Mouse (Mus musculus): ENCODE results near the gene Slc46a2. TPM values are rescaled to one million over a fixed set of nuclear protein-coding genes. Genes with fewer than 3 reads are reported as not detected.
A peak's percentile ranks its signal among the peaks of the same experiment; 100 is the strongest.

Gene Slc46a2
- polyA plus RNA-seq, 1 experiment from 2014 or later = not detected

GRCm38 (mm10) chr4:59908785-59909184, 6.1 kb downstream of the Slc46a2 start:
- Histone ChIP-seq H3K9me3 (ENCODE audit: low read length) (no peaks in the 10 kb centered on the region), H3K4me3 (ENCODE audit: low read length) (no peak overlapping the region), H3K27me3 (ENCODE audit: insufficient read depth, low read length) (peaks cover 5% of the 10 kb centered on the region; the same call in 1 of the 2 replicates), H3K9ac (replicated peaks; ENCODE audit: low read length) (no peak overlapping the region), H3K27ac (ENCODE audit: low read length) (no peak overlapping the region), H3K4me2 (replicated peaks; ENCODE audit: low read depth, low read length) (no peak overlapping the region), H3K4me1 (ENCODE audit: insufficient read depth, low read length) (0 out of 2 replicates have a peak, but pooled peaks cover 3% of the 10 kb centered on the region), H3K36me3 (ENCODE audit: insufficient read depth, low read length) (no peaks in the 10 kb centered on the region)
- ATAC-seq (ENCODE audit: low FRiP score, low TSS enrichment) = no peak
- WGBS = 91% methylated on average over 2 of the region's 2 CpGs

DNA sequence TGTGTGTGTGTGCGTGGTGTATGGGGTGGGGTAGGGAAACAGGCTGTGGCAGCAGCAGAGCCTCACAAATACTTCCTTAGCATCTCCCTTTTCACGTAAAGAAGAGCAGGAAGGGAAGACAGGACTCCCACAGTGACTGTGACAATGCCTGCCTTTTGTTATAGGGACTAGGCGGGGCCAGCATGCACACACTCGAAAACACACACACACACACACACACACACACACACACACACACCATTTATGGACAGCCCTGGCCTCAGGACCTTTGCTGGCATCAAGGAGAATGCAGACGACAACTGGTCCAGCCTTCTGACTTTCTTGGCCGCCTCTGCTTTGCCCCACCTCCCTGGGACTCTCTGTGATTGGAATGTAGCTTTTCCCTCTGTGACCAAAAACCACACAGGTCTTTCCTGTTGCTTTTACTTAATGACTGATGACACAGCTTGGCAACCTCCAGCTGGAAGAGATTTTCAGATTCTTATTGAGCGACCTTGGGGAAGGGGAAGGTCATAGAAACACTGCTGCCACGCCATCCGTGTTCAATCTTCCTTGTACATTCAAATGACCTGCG, 7.1 kb downstream of the Slc46a2 start:
- ATAC-seq (ENCODE audit: low FRiP score, low TSS enrichment) = peak; percentile 36; the same call in 1 of the 2 replicates

GRCm38 (mm10) chr4:59907092-59907491, 7.8 kb downstream of the Slc46a2 start:
- 0 out of 2 replicates have a peak, but pooled peaks cover 3% of the 10 kb centered on the region for H3K4me1 ChIP-seq (ENCODE audit: insufficient read depth, low read length)
- no peaks in the 10 kb centered on the region for H3K9me3 ChIP-seq (ENCODE audit: low read length)
- H3K27ac ChIP-seq (ENCODE audit: low read length) = no peak overlapping the region
- H3K27me3 ChIP-seq (ENCODE audit: insufficient read depth, low read length) = no peaks in the 10 kb centered on the region
- no peak overlapping the region for H3K9ac ChIP-seq (replicated peaks; ENCODE audit: low read length)
- no peak overlapping the region for H3K4me2 ChIP-seq (replicated peaks; ENCODE audit: low read depth, low read length)
- ATAC-seq (ENCODE audit: low FRiP score, low TSS enrichment) = 0 out of 2 replicates have a peak, but pooled peaks have one; percentile 58
- 75% methylated on average over 6 of the region's 6 CpGs for WGBS
- no peaks in the 10 kb centered on the region for H3K36me3 ChIP-seq (ENCODE audit: insufficient read depth, low read length)
- no peak overlapping the region for H3K4me3 ChIP-seq (ENCODE audit: low read length)

More for the DNA sequence above, 7.1 kb downstream of the Slc46a2 start:
- H3K27ac ChIP-seq (ENCODE audit: low read length) = no peak overlapping the region
- WGBS = 50% methylated on average over 10 of the region's 10 CpGs
- H3K4me2 ChIP-seq (replicated peaks; ENCODE audit: low read depth, low read length) = no peak overlapping the region
- H3K9ac ChIP-seq (replicated peaks; ENCODE audit: low read length) = no peak overlapping the region
- no peaks in the 10 kb centered on the region for H3K9me3 ChIP-seq (ENCODE audit: low read length)
- H3K36me3 ChIP-seq (ENCODE audit: insufficient read depth, low read length) = no peaks in the 10 kb centered on the region
- no peaks in the 10 kb centered on the region for H3K27me3 ChIP-seq (ENCODE audit: insufficient read depth, low read length)
- no peak overlapping the region for H3K4me3 ChIP-seq (ENCODE audit: low read length)
- H3K4me1 ChIP-seq (ENCODE audit: insufficient read depth, low read length) = 0 out of 2 replicates have a peak, but pooled peaks cover 3% of the 10 kb centered on the region

DNA sequence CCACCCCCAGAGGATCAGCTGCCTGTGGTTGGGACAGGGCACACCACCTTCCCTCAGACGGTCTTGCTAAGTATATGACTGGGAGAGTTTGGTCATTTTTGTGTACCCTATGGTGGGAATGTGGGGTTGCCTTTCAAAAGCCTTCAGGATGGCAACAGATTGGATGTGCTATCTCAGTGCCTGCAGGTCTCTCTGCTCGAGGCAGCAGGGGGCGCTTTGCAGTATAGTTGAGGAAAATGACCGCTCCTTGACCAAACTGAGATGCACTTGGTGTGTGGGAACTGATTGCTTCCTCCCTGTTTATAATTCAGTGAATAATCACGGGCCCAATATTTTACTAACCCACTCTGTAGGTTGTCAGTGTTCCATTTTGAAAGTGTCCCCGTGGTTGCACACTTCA, 12.3 kb downstream of the Slc46a2 start:
- H3K27me3 ChIP-seq (ENCODE audit: insufficient read depth, low read length) = no peaks in the 10 kb centered on the region
- H3K4me3 ChIP-seq (ENCODE audit: low read length) = no peak overlapping the region
- no peak overlapping the region for H3K4me2 ChIP-seq (replicated peaks; ENCODE audit: low read depth, low read length)
- no peak overlapping the region for H3K9ac ChIP-seq (replicated peaks; ENCODE audit: low read length)
- no peaks in the 10 kb centered on the region; the same call in 1 of the 2 replicates for H3K36me3 ChIP-seq (ENCODE audit: insufficient read depth, low read length)
- H3K27ac ChIP-seq (ENCODE audit: low read length) = no peak overlapping the region
- no peaks in the 10 kb centered on the region for H3K9me3 ChIP-seq (ENCODE audit: low read length)
- H3K4me1 ChIP-seq (ENCODE audit: insufficient read depth, low read length) = no peaks in the 10 kb centered on the region
- 63% methylated on average over 6 of the region's 6 CpGs for WGBS
- ATAC-seq (ENCODE audit: low FRiP score, low TSS enrichment) = no peak

DNA sequence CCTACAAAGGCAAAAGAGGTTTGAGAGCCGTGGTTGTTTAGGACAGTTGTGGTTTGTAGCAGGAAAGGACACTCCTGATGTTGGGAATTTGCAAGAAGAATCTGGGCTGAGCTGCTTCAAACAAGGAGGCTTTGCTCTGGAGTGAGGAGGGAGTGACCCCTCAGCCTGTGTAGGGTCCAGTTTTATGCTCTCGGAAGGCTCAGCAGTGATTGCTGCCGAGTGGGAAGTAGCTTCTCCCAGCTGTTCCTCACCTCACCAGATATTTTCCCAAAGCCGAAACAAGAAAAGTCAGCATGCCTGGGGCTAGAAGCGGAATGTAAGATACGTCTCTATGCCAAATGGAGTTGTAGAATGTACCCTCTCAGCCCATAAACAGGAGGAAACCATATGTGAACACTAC, 13.0 kb downstream of the Slc46a2 start:
- ATAC-seq (ENCODE audit: low FRiP score, low TSS enrichment) = no peak
- 84% methylated on average over 6 of the region's 6 CpGs for WGBS

DNA sequence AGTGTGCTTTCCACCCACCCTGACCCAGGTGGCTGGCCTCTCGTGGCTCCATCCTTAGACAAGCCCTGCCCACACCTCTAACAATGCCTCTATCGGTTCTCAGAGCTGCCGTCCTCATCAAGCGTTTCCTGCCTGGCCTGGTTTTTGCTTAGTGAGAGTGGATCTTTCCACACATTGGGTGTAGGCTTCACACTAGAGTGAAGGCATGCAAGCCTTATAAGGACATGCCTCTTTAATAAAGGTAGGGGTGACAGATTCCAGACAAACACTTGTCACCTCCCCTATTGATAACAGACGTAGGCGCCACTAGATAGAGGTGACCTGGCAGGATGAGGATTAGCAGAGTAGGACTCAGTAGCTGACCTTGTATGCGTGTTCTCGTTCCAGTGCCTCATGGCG, 16.3 kb downstream of the Slc46a2 start:
- WGBS = 85% methylated on average over 9 of the region's 9 CpGs
- no peaks in the 10 kb centered on the region for H3K9me3 ChIP-seq (ENCODE audit: low read length)
- no peak overlapping the region for H3K4me2 ChIP-seq (replicated peaks; ENCODE audit: low read depth, low read length)
- no peaks in the 10 kb centered on the region for H3K27me3 ChIP-seq (ENCODE audit: insufficient read depth, low read length)
- no peak overlapping the region for H3K27ac ChIP-seq (ENCODE audit: low read length)
- ATAC-seq (ENCODE audit: low FRiP score, low TSS enrichment) = no peak
- no peak overlapping the region for H3K4me3 ChIP-seq (ENCODE audit: low read length)
- H3K36me3 ChIP-seq (ENCODE audit: insufficient read depth, low read length) = peaks cover 2% of the 10 kb centered on the region; the same call in 1 of the 2 replicates
- H3K4me1 ChIP-seq (ENCODE audit: insufficient read depth, low read length) = no peaks in the 10 kb centered on the region
- no peak overlapping the region for H3K9ac ChIP-seq (replicated peaks; ENCODE audit: low read length)

More for the DNA sequence above, 13.0 kb downstream of the Slc46a2 start:
- no peaks in the 10 kb centered on the region for H3K27me3 ChIP-seq (ENCODE audit: insufficient read depth, low read length)
- H3K27ac ChIP-seq (ENCODE audit: low read length) = no peak overlapping the region
- H3K4me2 ChIP-seq (replicated peaks; ENCODE audit: low read depth, low read length) = no peak overlapping the region
- H3K36me3 ChIP-seq (ENCODE audit: insufficient read depth, low read length) = no peaks in the 10 kb centered on the region; the same call in 1 of the 2 replicates
- H3K4me3 ChIP-seq (ENCODE audit: low read length) = no peak overlapping the region
- no peaks in the 10 kb centered on the region for H3K4me1 ChIP-seq (ENCODE audit: insufficient read depth, low read length)
- no peak overlapping the region for H3K9ac ChIP-seq (replicated peaks; ENCODE audit: low read length)
- no peaks in the 10 kb centered on the region for H3K9me3 ChIP-seq (ENCODE audit: low read length)

- no peak for ATAC-seq (ENCODE audit: low FRiP score, low TSS enrichment)
- H3K4me3 ChIP-seq (ENCODE audit: low read length) = no peak overlapping the region
- peaks cover 2% of the 10 kb centered on the region; the same call in 1 of the 2 replicates for H3K36me3 ChIP-seq (ENCODE audit: insufficient read depth, low read length)
- no peaks in the 10 kb centered on the region for H3K4me1 ChIP-seq (ENCODE audit: insufficient read depth, low read length)
- H3K27me3 ChIP-seq (ENCODE audit: insufficient read depth, low read length) = no peaks in the 10 kb centered on the region
- H3K9me3 ChIP-seq (ENCODE audit: low read length) = no peaks in the 10 kb centered on the region
- no peak overlapping the region for H3K9ac ChIP-seq (replicated peaks; ENCODE audit: low read length)
- no peak overlapping the region for H3K27ac ChIP-seq (ENCODE audit: low read length)
- no peak overlapping the region for H3K4me2 ChIP-seq (replicated peaks; ENCODE audit: low read depth, low read length)
- WGBS = 84% methylated on average over 12 of the region's 12 CpGs
Measured at GRCm38 (mm10) chr4:59897814-59898520, 16.9 kb downstream of the Slc46a2 start.

DNA sequence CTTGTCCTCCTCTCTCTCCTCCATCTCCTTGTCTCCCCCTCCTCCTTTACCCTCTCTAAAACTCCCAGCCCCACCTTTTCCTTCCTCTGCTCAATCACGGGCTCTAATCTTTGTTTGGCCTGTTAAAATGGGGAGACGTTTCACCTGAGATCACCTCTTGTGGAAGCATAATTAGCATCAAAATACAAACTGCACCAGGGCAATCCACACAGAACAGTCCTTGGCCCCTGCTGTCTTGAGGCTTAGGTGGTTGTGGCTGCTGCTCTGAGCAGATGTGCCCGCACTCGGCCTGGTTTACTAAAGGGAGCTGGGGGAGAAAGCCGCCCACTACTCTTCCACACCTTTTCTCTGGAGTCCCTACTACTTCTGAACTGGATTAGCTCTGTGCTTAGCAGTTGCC, 18.9 kb downstream of the Slc46a2 start:
- peaks cover 2% of the 10 kb centered on the region; the same call in 1 of the 2 replicates for H3K36me3 ChIP-seq (ENCODE audit: insufficient read depth, low read length)
- H3K4me3 ChIP-seq (ENCODE audit: low read length) = no peak overlapping the region
- 68% methylated on average over 5 of the region's 5 CpGs for WGBS
- no peak overlapping the region for H3K27ac ChIP-seq (ENCODE audit: low read length)
- no peaks in the 10 kb centered on the region for H3K4me1 ChIP-seq (ENCODE audit: insufficient read depth, low read length)
- H3K27me3 ChIP-seq (ENCODE audit: insufficient read depth, low read length) = no peaks in the 10 kb centered on the region
- no peak overlapping the region for H3K9ac ChIP-seq (replicated peaks; ENCODE audit: low read length)
- ATAC-seq (ENCODE audit: low FRiP score, low TSS enrichment) = no peak
- no peaks in the 10 kb centered on the region for H3K9me3 ChIP-seq (ENCODE audit: low read length)
- no peak overlapping the region for H3K4me2 ChIP-seq (replicated peaks; ENCODE audit: low read depth, low read length)

- Histone ChIP-seq H3K4me1 (ENCODE audit: insufficient read depth, low read length) (no peaks in the 10 kb centered on the region), H3K27ac (ENCODE audit: low read length) (no peak overlapping the region), H3K4me2 (replicated peaks; ENCODE audit: low read depth, low read length) (no peak overlapping the region), H3K36me3 (ENCODE audit: insufficient read depth, low read length) (peaks cover 2% of the 10 kb centered on the region; the same call in 1 of the 2 replicates), H3K9ac (replicated peaks; ENCODE audit: low read length) (no peak overlapping the region), H3K27me3 (ENCODE audit: insufficient read depth, low read length) (no peaks in the 10 kb centered on the region), H3K9me3 (ENCODE audit: low read length) (no peaks in the 10 kb centered on the region), H3K4me3 (ENCODE audit: low read length) (no peak overlapping the region)
- 94% methylated on average over 3 of the region's 3 CpGs for WGBS
- no peak for ATAC-seq (ENCODE audit: low FRiP score, low TSS enrichment)
Measured at GRCm38 (mm10) chr4:59894977-59895575, 19.8 kb downstream of the Slc46a2 start.

Data from kidney, embryonic 16.5 days (tissue).